Mouse (Mus musculus) kidney, adult 2 months (tissue): ENCODE results near the gene Gm7233. TPM values are rescaled to one million over a fixed set of nuclear protein-coding genes. Genes with fewer than 3 reads are reported as not detected.
"Not testable (repeated sequence)": the region's sequence is repeated elsewhere in the genome, so short reads cannot be mapped to it uniquely, and the experiment has no call there.

Experiments
- DNase-seq: peaks from one replicate; pipeline ENCODE4 v3.0.0; 2021
- H3K27ac ChIP-seq: fragments of 200-500 bp; 2 replicates; pipeline ENCODE4 v1.5.1; 2012; ENCODE audit warnings: low read depth, low read length, control low read depth, inconsistent platforms; ENCODE audit not compliant: insufficient read depth
- H3K27me3 ChIP-seq: fragments of 200-500 bp; replicated peaks from 2 replicates; pipeline ENCODE4 v1.6.1; 2012; ENCODE audit warnings: mild to moderate bottlenecking, moderate library complexity, low read length, inconsistent platforms; ENCODE audit not compliant: control insufficient read depth, insufficient read depth
- H3K36me3 ChIP-seq: fragments of 200-500 bp; 2 replicates; pipeline ENCODE4 v1.6.1; 2012; ENCODE audit warnings: mild to moderate bottlenecking, moderate library complexity, low read length, inconsistent platforms; ENCODE audit not compliant: control insufficient read depth, insufficient read depth
- H3K4me1 ChIP-seq: fragments of 200-500 bp; 2 replicates; pipeline ENCODE4 v1.6.1; 2011; ENCODE audit warnings: low read length; ENCODE audit not compliant: control insufficient read depth, insufficient read depth
- H3K4me3 ChIP-seq: fragments of 200-500 bp; 2 replicates; pipeline ENCODE4 v1.5.1; 2011; ENCODE audit warnings: mild to moderate bottlenecking, low read depth, low read length, control low read depth; ENCODE audit not compliant: insufficient read depth
- WGBS: fragments of 180-500 bp; shearing (Covaris S2); methylation state at CpG from one replicate; pipeline ENCODE4 v1.1.7; 2018; 5-methylcytosine and 5-hydroxymethylcytosine counted together
- polyA plus RNA-seq: library from polyadenylated mRNA; depleted of rRNA; stranded (reverse); fragments of >200 nt; gene quantifications from 2 replicates; pipeline ENCODE4 v1.2.3, GENCODE M21; 2012; rRNA removed

Gene Gm7233
- polyA plus RNA-seq, result 0.10 TPM in 1 of 2 replicates, not detected in the other

DNA sequence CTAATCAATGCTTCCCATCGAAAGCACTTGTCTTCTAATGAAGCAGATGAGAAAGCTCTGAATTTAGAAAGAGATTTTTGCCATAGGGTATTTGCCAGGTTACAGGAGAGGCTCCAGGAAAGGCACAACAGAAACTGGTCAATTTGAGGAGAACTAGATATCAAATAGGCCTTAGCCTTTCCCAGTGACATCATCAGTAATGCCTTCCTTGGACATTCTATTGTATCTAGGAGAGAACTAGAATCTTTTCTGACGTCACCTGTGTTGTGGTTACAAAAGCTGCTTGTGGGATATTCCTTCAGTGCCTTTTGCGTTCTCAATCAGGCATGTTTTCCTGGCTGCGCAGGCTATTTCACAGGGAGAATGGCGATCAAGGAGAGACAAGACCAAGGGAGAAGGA, at the start of gene Gm7233:
Gene Gm7233, plus strand, starts transcription at position 301 of the 400 bp plus-strand sequence.
- H3K4me1 ChIP-seq, H3K36me3 ChIP-seq, H3K4me3 ChIP-seq, H3K27me3 ChIP-seq, DNase-seq, H3K27ac ChIP-seq: not testable (repeated sequence)
- WGBS, result 75% methylated on average over 5 of the region's 5 CpGs

DNA sequence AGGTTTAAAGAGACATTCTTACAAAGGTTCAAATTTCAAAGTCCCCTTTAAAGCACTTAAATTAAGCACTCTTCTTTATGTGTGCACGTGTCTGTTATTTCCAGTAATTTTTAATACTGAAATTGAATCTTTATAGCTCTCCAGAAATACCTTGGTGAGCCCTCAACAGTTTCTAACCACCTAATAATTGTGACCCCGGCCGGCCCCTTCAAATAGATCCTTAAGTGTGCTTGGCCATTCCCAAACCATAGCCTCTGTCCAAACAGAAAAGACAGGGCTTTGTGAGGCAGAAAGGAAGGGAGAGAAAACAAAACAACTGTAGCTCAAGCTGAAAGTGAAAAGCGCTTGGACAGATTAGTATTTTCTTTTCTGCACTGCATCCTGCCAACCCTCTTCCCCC, 12.5 kb upstream of the Gm7233 start:
- H3K36me3 ChIP-seq, H3K4me3 ChIP-seq, H3K4me1 ChIP-seq, H3K27ac ChIP-seq, H3K27me3 ChIP-seq, DNase-seq: not testable (repeated sequence)
- WGBS, result 66% methylated on average over 4 of the region's 4 CpGs

GRCm38 (mm10) chr14:43167942-43168341, 11.7 kb upstream of the Gm7233 start:
- not testable (repeated sequence) for H3K4me3 ChIP-seq, H3K27ac ChIP-seq, DNase-seq, H3K4me1 ChIP-seq, H3K27me3 ChIP-seq, H3K36me3 ChIP-seq
- no CpG with 5 or more reads among the region's 10 CpGs for WGBS

DNA sequence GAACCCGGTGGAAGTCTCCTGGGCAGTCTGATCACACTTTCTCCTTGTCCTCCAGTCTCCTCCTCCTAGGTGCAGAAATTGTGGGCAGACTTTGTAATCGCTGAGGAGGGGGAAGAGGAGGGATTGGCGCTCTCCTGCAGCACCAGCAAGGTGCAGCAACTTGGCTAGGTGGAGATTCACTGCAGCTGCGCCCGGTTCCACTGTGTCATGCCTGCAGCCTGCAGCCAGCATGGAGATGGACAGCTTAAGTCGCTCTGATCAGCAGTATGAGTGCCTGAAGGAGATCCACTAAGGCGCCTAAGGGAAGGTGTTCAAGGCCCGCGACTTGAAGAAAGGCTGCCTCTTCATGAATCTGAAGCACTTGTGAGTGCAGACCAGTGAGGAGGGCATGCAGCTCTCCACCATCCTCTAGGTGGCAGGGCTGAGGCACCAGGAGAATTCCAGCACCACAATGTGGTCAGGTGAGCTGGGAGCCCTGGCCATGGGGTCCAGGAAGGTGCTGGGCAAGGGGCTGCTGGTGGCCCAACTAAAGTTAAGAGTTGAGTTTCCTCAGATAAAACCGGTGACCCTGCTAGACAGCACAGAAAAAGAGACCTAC, 11.0 kb upstream of the Gm7233 start:
- 17% methylated on average over 1 of the region's 10 CpGs for WGBS
- not testable (repeated sequence) for DNase-seq, H3K4me3 ChIP-seq

DNA sequence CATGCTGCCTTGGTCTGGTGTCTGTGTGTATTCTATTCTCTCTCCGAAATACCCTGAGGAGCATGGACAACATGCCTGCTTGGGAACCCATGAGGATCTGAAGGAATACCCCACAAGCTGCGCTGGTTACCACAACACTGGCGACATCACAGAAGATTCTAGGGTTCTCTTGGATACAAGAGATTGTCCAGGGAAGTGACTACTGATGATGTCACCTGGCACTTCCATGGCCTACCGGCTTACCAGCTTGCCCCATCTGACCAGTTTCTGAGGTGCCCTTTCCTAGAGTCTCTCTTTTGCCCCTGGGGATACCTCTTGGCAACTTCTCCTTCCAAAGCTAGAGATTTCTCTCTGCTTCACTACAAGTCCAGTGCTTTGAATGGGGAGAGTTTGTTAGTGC, 55.5 kb downstream of the Gm7233 start, which contains the start of gene Gm8122:
Gene Gm8122, minus strand, starts transcription at position 101 of the 400 bp plus-strand sequence.
- DNase-seq, H3K4me3 ChIP-seq, H3K36me3 ChIP-seq, H3K27me3 ChIP-seq, H3K27ac ChIP-seq, H3K4me1 ChIP-seq: not testable (repeated sequence)
- WGBS, result 93% methylated on average over 4 of the region's 4 CpGs

More for the DNA sequence above, 11.0 kb upstream of the Gm7233 start:
- not testable (repeated sequence) for H3K27me3 ChIP-seq, H3K36me3 ChIP-seq, H3K27ac ChIP-seq, H3K4me1 ChIP-seq

Other genes starting within 250 kb of the Gm7233 start
- not detected in 2 replicates for gene Gm8082, start 186.2 kb upstream of the Gm7233 start, polyA plus RNA-seq
- gene Gm10376, start 164.2 kb upstream of the Gm7233 start, polyA plus RNA-seq, result not detected in 2 replicates
- gene Gm8094, start 103.2 kb upstream of the Gm7233 start, polyA plus RNA-seq, result 0.05 TPM in 1 of 2 replicates, not detected in the other
- gene Gm8104, start 79.3 kb upstream of the Gm7233 start, polyA plus RNA-seq, result 0.11 TPM in 1 of 2 replicates, not detected in the other
- 0.06 and 0.10 TPM in 2 replicates for gene Gm8122, start 55.4 kb downstream of the Gm7233 start, polyA plus RNA-seq
- 0.39 and 0.50 TPM in 2 replicates for gene Gm8126, start 78.8 kb downstream of the Gm7233 start, polyA plus RNA-seq
- 0.08 and 0.30 TPM in 2 replicates for gene Gm9732, start 95.2 kb downstream of the Gm7233 start, polyA plus RNA-seq
- not detected in 2 replicates for gene Gm8127, start 114.0 kb downstream of the Gm7233 start, polyA plus RNA-seq
- gene 1700001F09Rik, start 167.9 kb downstream of the Gm7233 start, polyA plus RNA-seq, result not detected in 2 replicates
- gene Gm8138, start 236.5 kb downstream of the Gm7233 start, polyA plus RNA-seq, result 0.16 and 0.17 TPM in 2 replicates